Mouse (Mus musculus): Measurements from ENCODE around the gene Ifi211.
"Not testable (repeated sequence)": the region's sequence is repeated elsewhere in the genome, so short reads cannot be mapped to it uniquely, and the experiment has no call there.

Gene Ifi211

GRCm38 (mm10) chr1:173879225-173879987 is 33.4 kb downstream of the Ifi211 start:
- DNase-seq (ENCODE audit: low spot score in 2 of 2): not testable (repeated sequence)

- not testable (repeated sequence) for DNase-seq (ENCODE audit: low spot score in 2 of 2)
Measured at GRCm38 (mm10) chr1:173878264-173878663, 34.6 kb downstream of the Ifi211 start.

DNA sequence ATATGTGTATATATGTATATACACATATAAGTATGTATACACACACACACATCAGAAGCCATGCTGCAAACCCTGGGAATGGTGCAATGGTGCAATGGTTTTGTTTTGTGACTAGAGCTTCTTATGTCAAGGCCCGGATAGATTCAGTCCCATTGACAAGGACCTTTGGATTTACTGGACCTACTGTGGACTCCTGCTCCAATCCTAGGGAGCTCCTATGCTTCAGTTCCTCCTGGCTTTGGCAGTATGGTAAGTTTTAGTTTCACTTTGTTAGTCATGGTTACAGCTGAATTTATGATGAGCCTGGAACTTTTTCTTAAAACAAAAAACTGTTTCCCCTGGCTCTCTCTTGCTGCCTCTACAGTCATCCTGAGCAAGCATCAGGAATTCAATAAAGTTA is 35.7 kb downstream of the Ifi211 start:
- DNase-seq (ENCODE audit: low spot score in 2 of 2): not testable (repeated sequence)

- not testable (repeated sequence) for DNase-seq (ENCODE audit: low spot score in 2 of 2)
Measured at GRCm38 (mm10) chr1:173868586-173868985, 44.3 kb downstream of the Ifi211 start.

DNA sequence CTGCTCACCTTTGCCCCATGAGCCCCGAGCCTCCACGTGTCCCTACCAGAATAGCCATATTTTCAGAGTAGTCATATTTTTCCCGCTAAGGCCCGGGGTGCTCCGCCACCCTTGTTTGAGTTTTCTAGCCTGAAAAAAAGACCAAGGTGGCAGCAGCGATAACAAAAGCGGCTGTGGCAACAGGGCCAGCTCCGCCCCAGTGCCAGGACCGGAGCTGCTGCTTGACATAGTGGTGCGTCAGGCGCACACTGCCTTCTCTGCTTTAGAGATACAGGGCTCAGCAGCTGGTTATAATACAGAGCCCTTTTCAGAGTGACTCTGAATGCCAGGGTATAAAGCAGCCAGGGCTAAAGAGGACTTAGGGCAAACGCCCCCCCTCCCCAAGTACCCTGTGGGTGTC is 46.3 kb downstream of the Ifi211 start:
- DNase-seq (ENCODE audit: low spot score in 2 of 2): no peak

GRCm38 (mm10) chr1:173853711-173854110 is 59.1 kb downstream of the Ifi211 start:
- not testable (repeated sequence) for DNase-seq (ENCODE audit: low spot score in 2 of 2)

DNA sequence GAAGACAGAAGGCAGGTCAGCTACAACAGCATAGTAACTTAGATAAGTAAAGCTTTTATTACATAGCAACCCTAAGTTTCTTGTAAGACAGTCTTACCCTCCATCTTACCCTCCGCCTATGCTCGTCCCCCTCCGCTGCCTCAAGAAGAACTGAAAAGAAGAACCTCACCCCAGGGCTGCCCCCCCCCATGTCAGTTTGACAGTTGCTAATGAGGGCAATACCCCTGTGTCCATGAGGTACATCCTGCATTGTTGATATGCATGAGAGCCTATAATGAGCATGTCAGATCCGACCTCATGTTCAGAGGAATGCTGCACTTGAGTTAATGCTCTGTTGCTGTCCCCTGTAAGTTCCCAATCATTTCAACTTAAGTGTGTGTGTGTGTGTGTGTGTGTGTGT is 60.0 kb downstream of the Ifi211 start:
- not testable (repeated sequence) for DNase-seq (ENCODE audit: low spot score in 2 of 2)

Measured in frontal cortex, postnatal 25 days (tissue).